Mouse (Mus musculus): ENCODE results near the gene Eif3l. TPM values are rescaled to one million over a fixed set of nuclear protein-coding genes. Genes with fewer than 3 reads are reported as not detected.
A peak's percentile ranks its signal among the peaks of the same experiment; 100 is the strongest.

Gene Eif3l
- polyA plus RNA-seq, 1 experiment from 2014 or later: 169 TPM

GRCm38 (mm10) chr15:79134496-79135270 is 59.7 kb downstream of the Eif3l start:
- ATAC-seq (ENCODE audit: low read depth): no peak
- 82% methylated on average over 9 of the region's 9 CpGs for WGBS
- Histone ChIP-seq H3K27ac (ENCODE audit: low read depth, low read length) (no peak overlapping the region), H3K4me1 (ENCODE audit: control insufficient read depth, insufficient read depth, low read length) (no peaks in the 10 kb centered on the region), H3K9ac (replicated peaks; ENCODE audit: low read depth, low read length) (no peak overlapping the region), H3K36me3 (ENCODE audit: control insufficient read depth, insufficient read depth, low read length) (peaks cover 40% of the 10 kb centered on the region), H3K4me2 (ENCODE audit: low read depth, low read length) (no peak overlapping the region), H3K4me3 (ENCODE audit: low read depth, low read length) (no peak overlapping the region), H3K27me3 (ENCODE audit: control insufficient read depth, insufficient read depth, low read length) (no peaks in the 10 kb centered on the region), H3K9me3 (ENCODE audit: control insufficient read depth, low read length) (no peaks in the 10 kb centered on the region)

GRCm38 (mm10) chr15:79135332-79135731 is 60.4 kb downstream of the Eif3l start:
- WGBS: 84% methylated on average over 9 of the region's 9 CpGs
- Histone ChIP-seq H3K36me3 (ENCODE audit: control insufficient read depth, insufficient read depth, low read length) (peaks cover 34% of the 10 kb centered on the region), H3K9ac (replicated peaks; ENCODE audit: low read depth, low read length) (no peak overlapping the region), H3K27me3 (ENCODE audit: control insufficient read depth, insufficient read depth, low read length) (no peaks in the 10 kb centered on the region), H3K9me3 (ENCODE audit: control insufficient read depth, low read length) (no peaks in the 10 kb centered on the region), H3K27ac (ENCODE audit: low read depth, low read length) (no peak overlapping the region), H3K4me3 (ENCODE audit: low read depth, low read length) (no peak overlapping the region), H3K4me2 (ENCODE audit: low read depth, low read length) (no peak overlapping the region), H3K4me1 (ENCODE audit: control insufficient read depth, insufficient read depth, low read length) (0 out of 2 replicates have a peak, but pooled peaks cover 2% of the 10 kb centered on the region)
- peak; percentile 28; the same call in 1 of the 2 replicates for ATAC-seq (ENCODE audit: low read depth)

- Histone ChIP-seq H3K4me1 (ENCODE audit: control insufficient read depth, insufficient read depth, low read length) (0 out of 2 replicates have a peak, but pooled peaks cover 2% of the 10 kb centered on the region), H3K27me3 (ENCODE audit: control insufficient read depth, insufficient read depth, low read length) (no peaks in the 10 kb centered on the region), H3K9me3 (ENCODE audit: control insufficient read depth, low read length) (no peaks in the 10 kb centered on the region), H3K4me3 (ENCODE audit: low read depth, low read length) (no peak overlapping the region), H3K9ac (replicated peaks; ENCODE audit: low read depth, low read length) (no peak overlapping the region), H3K36me3 (ENCODE audit: control insufficient read depth, insufficient read depth, low read length) (peaks cover 27% of the 10 kb centered on the region), H3K4me2 (ENCODE audit: low read depth, low read length) (no peak overlapping the region), H3K27ac (ENCODE audit: low read depth, low read length) (no peak overlapping the region)
- no peak for ATAC-seq (ENCODE audit: low read depth)
- 68% methylated on average over 11 of the region's 11 CpGs for WGBS
Measured at GRCm38 (mm10) chr15:79135783-79136575, 61.0 kb downstream of the Eif3l start.

- no peak overlapping the region for H3K9ac ChIP-seq (replicated peaks; ENCODE audit: low read depth, low read length)
- 64% methylated on average over 10 of the region's 10 CpGs for WGBS
- no peaks in the 10 kb centered on the region for H3K27me3 ChIP-seq (ENCODE audit: control insufficient read depth, insufficient read depth, low read length)
- no peaks in the 10 kb centered on the region for H3K36me3 ChIP-seq (ENCODE audit: control insufficient read depth, insufficient read depth, low read length)
- peaks cover 9% of the 10 kb centered on the region for H3K4me1 ChIP-seq (ENCODE audit: control insufficient read depth, insufficient read depth, low read length)
- H3K4me2 ChIP-seq (ENCODE audit: low read depth, low read length): no peak overlapping the region
- no peak for ATAC-seq (ENCODE audit: low read depth)
- H3K4me3 ChIP-seq (ENCODE audit: low read depth, low read length): no peak overlapping the region
- no peak overlapping the region for H3K27ac ChIP-seq (ENCODE audit: low read depth, low read length)
- no peaks in the 10 kb centered on the region for H3K9me3 ChIP-seq (ENCODE audit: control insufficient read depth, low read length)
Measured at GRCm38 (mm10) chr15:79139640-79140039, 64.7 kb downstream of the Eif3l start.

- Histone ChIP-seq H3K27me3 (ENCODE audit: control insufficient read depth, insufficient read depth, low read length) (no peaks in the 10 kb centered on the region), H3K4me2 (ENCODE audit: low read depth, low read length) (peak within 1 kb of the TSS; percentile 91), H3K9me3 (ENCODE audit: control insufficient read depth, low read length) (no peaks in the 10 kb centered on the region), H3K36me3 (ENCODE audit: control insufficient read depth, insufficient read depth, low read length) (no peaks in the 10 kb centered on the region; the same call in 1 of the 2 replicates), H3K4me3 (ENCODE audit: low read depth, low read length) (peak within 1 kb of the TSS; percentile 88), H3K27ac (ENCODE audit: low read depth, low read length) (no peak within 1 kb of the TSS), H3K9ac (replicated peaks; ENCODE audit: low read depth, low read length) (peak within 1 kb of the TSS; percentile 74), H3K4me1 (ENCODE audit: control insufficient read depth, insufficient read depth, low read length) (peaks cover 9% of the 10 kb centered on the region)
- peak; percentile 91 for ATAC-seq (ENCODE audit: low read depth)
- under 1% methylated on average over 57 of the region's 57 CpGs for WGBS
Measured at GRCm38 (mm10) chr15:79140866-79141565, 66.0 kb downstream of the Eif3l start, which contains the start of the genes Polr2f and 1700088E04Rik. TSS of gene Polr2f (plus strand) at chr15:79141009. TSS of gene 1700088E04Rik (minus strand) at chr15:79141253.

GRCm38 (mm10) chr15:79141566-79141917 is 66.6 kb downstream of the Eif3l start:
- H3K4me2 ChIP-seq (ENCODE audit: low read depth, low read length): peak overlapping the region; percentile 91
- peak overlapping the region; percentile 74 for H3K9ac ChIP-seq (replicated peaks; ENCODE audit: low read depth, low read length)
- H3K27ac ChIP-seq (ENCODE audit: low read depth, low read length): no peak overlapping the region
- no peaks in the 10 kb centered on the region for H3K9me3 ChIP-seq (ENCODE audit: control insufficient read depth, low read length)
- WGBS: 3% methylated on average over 7 of the region's 7 CpGs
- H3K4me1 ChIP-seq (ENCODE audit: control insufficient read depth, insufficient read depth, low read length): peaks cover 9% of the 10 kb centered on the region
- H3K36me3 ChIP-seq (ENCODE audit: control insufficient read depth, insufficient read depth, low read length): peaks cover 2% of the 10 kb centered on the region
- H3K27me3 ChIP-seq (ENCODE audit: control insufficient read depth, insufficient read depth, low read length): no peaks in the 10 kb centered on the region
- ATAC-seq (ENCODE audit: low read depth): 0 out of 2 replicates have a peak, but pooled peaks have one; percentile 13
- H3K4me3 ChIP-seq (ENCODE audit: low read depth, low read length): peak overlapping the region; percentile 88

GRCm38 (mm10) chr15:79143316-79143715 is 68.3 kb downstream of the Eif3l start:
- Histone ChIP-seq H3K9me3 (ENCODE audit: control insufficient read depth, low read length) (no peaks in the 10 kb centered on the region), H3K4me3 (ENCODE audit: low read depth, low read length) (no peak overlapping the region), H3K36me3 (ENCODE audit: control insufficient read depth, insufficient read depth, low read length) (peaks cover 16% of the 10 kb centered on the region), H3K4me2 (ENCODE audit: low read depth, low read length) (no peak overlapping the region), H3K4me1 (ENCODE audit: control insufficient read depth, insufficient read depth, low read length) (peaks cover 9% of the 10 kb centered on the region), H3K27ac (ENCODE audit: low read depth, low read length) (no peak overlapping the region), H3K27me3 (ENCODE audit: control insufficient read depth, insufficient read depth, low read length) (no peaks in the 10 kb centered on the region), H3K9ac (replicated peaks; ENCODE audit: low read depth, low read length) (no peak overlapping the region)
- 88% methylated on average over 12 of the region's 12 CpGs for WGBS
- no peak for ATAC-seq (ENCODE audit: low read depth)
